Mouse (Mus musculus): ENCODE results near the gene Gm21885. TPM values are rescaled to one million over a fixed set of nuclear protein-coding genes. Genes with fewer than 3 reads are reported as not detected.

The Gm21885 gene
- polyA plus RNA-seq (2014; fragmentation: Nextera tagmentation; extraction: Ambion mirVana): 0.43 TPM in 1 of 2 replicates, not detected in the other

DNA sequence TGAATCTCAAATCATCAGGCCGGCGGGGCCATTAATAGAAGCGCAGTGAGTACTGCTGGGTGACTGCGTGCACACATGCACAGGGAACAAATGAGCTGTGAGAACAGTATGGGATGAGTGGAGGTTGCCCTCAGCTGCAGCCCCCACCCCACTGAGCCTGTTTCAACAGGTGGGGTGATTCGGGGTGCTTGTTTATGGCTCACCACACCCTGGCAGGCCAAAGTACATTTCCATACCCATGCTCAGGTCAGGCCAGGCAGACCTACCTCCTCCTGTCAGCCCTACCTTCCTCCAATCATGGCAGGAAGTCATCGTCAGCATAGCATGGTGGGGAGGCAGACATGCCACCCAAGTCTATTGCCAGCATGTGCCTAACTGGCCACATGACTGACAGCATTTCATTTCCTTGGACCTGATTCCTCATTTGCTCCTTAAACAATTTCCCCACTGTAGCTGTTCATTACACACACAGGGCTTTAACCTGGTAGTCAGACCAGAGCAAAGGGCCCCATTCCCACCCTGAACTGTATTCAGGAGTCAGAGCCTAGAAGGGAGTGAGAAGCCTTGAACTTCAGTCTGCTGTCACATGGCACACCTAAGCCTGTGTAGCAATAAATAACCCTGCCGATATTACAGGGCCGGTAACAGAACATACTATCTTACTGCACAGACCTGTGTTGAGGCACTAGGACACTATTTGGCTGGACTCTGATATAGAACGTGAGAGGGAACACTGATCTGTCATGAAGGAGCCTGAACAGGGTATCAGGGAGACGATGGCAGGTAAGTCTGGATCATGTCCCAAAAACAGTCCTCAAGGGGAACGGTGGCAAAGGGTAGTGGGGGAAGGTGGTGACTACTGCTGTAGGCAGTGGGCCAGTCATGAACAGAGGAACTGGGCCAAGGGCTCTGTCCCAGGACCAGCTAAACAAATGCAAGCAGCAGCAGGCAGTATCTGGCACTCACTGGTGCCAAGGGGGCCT lies at the start of gene Gm21885:
Gene Gm21885, plus strand, starts transcription at position 675 of the 983 bp plus-strand sequence.
- Histone ChIP-seq H3K4me1 (ENCODE audit: control insufficient read depth, insufficient read depth, low read length) (peaks cover 3% of the 10 kb centered on the region), H3K36me3 (ENCODE audit: control insufficient read depth, insufficient read depth, low read length) (no peaks in the 10 kb centered on the region), H3K9ac (ENCODE audit: low read length) (no peak within 1 kb of the TSS), H3K27me3 (ENCODE audit: control insufficient read depth, insufficient read depth, low read length) (no peaks in the 10 kb centered on the region), H3K27ac (ENCODE audit: low read depth, low read length) (no peak within 1 kb of the TSS), H3K9me3 (ENCODE audit: control insufficient read depth, low read length) (no peaks in the 10 kb centered on the region), H3K4me2 (ENCODE audit: low read depth) (no peak within 1 kb of the TSS), H3K4me3 (ENCODE audit: low read depth, low read length) (no peak within 1 kb of the TSS)
- DNase-seq (ENCODE audit: low spot score) (no peak), ATAC-seq (ENCODE audit: insufficient read depth, low FRiP score, low TSS enrichment) (no peak)
- WGBS: 89% methylated on average over 11 of the region's 11 CpGs

DNA sequence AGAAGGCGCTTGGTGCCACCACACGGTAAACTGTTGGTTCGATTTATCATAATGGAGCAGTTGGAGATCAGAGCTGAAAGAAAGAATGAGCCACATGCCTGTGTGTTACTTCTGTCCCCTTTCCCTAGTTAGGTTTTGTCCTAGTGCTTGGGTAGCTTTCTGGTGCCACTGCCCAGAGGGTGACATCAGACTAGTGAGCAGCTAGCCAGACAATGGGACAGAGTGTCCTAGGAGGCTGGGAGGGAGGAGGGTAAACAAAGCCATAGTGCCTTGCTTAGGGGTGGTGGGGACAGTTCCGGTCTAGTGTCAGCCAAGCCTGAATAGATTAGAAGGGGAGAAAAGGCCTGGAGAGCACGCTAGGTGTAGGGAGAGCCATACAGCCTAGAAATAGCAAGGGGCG lies 48.3 kb upstream of the Gm21885 start:
- DNase-seq (ENCODE audit: low spot score): no peak
- H3K27ac ChIP-seq (ENCODE audit: low read depth, low read length): no peak overlapping the region

GRCm38 (mm10) chr11:94234380-94234779 lies 47.3 kb upstream of the Gm21885 start:
- H3K4me1 ChIP-seq (ENCODE audit: control insufficient read depth, insufficient read depth, low read length): no peaks in the 10 kb centered on the region
- WGBS: 92% methylated on average over 12 of the region's 12 CpGs
- H3K27ac ChIP-seq (ENCODE audit: low read depth, low read length): no peak overlapping the region
- ATAC-seq (ENCODE audit: insufficient read depth, low FRiP score, low TSS enrichment): no peak
- no peak overlapping the region for H3K4me3 ChIP-seq (ENCODE audit: low read depth, low read length)
- no peak overlapping the region for H3K9ac ChIP-seq (ENCODE audit: low read length)
- no peak for DNase-seq (ENCODE audit: low spot score)
- H3K36me3 ChIP-seq (ENCODE audit: control insufficient read depth, insufficient read depth, low read length): no peaks in the 10 kb centered on the region
- no peak overlapping the region for H3K4me2 ChIP-seq (ENCODE audit: low read depth)
- no peaks in the 10 kb centered on the region for H3K27me3 ChIP-seq (ENCODE audit: control insufficient read depth, insufficient read depth, low read length)
- H3K9me3 ChIP-seq (ENCODE audit: control insufficient read depth, low read length): no peaks in the 10 kb centered on the region

More for the DNA sequence above, 48.3 kb upstream of the Gm21885 start:
- Histone ChIP-seq H3K36me3 (ENCODE audit: control insufficient read depth, insufficient read depth, low read length) (no peaks in the 10 kb centered on the region), H3K4me3 (ENCODE audit: low read depth, low read length) (no peak overlapping the region), H3K9ac (ENCODE audit: low read length) (no peak overlapping the region), H3K4me1 (ENCODE audit: control insufficient read depth, insufficient read depth, low read length) (no peaks in the 10 kb centered on the region), H3K4me2 (ENCODE audit: low read depth) (no peak overlapping the region), H3K27me3 (ENCODE audit: control insufficient read depth, insufficient read depth, low read length) (no peaks in the 10 kb centered on the region), H3K9me3 (ENCODE audit: control insufficient read depth, low read length) (no peaks in the 10 kb centered on the region)
- ATAC-seq (ENCODE audit: insufficient read depth, low FRiP score, low TSS enrichment): no peak
- 72% methylated on average over 6 of the region's 6 CpGs for WGBS

DNA sequence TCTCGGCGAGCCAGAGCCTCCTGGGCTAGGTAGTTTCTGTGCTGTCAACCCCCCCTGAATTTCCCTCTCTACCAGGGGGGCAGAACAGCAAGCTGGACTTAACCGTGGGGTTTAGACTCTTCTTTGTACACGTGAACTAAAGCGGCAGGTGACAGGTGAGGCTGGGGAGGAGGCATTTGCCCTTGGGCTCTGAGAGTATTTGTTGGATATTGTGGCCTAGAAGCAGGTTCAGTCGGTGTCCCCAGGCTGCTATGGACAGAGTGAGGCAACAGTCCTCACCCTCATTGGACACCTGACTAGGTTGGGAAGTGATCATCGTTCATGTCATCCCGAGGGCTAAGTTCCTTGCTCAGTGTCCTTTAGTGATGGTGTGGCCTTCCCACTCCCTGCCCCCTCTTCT lies 46.8 kb upstream of the Gm21885 start:
- no peaks in the 10 kb centered on the region for H3K27me3 ChIP-seq (ENCODE audit: control insufficient read depth, insufficient read depth, low read length)
- 91% methylated on average over 8 of the region's 8 CpGs for WGBS
- H3K9me3 ChIP-seq (ENCODE audit: control insufficient read depth, low read length): no peaks in the 10 kb centered on the region
- H3K36me3 ChIP-seq (ENCODE audit: control insufficient read depth, insufficient read depth, low read length): no peaks in the 10 kb centered on the region
- H3K4me1 ChIP-seq (ENCODE audit: control insufficient read depth, insufficient read depth, low read length): peaks cover 1% of the 10 kb centered on the region; the same call in 1 of the 2 replicates
- H3K27ac ChIP-seq (ENCODE audit: low read depth, low read length): no peak overlapping the region
- H3K9ac ChIP-seq (ENCODE audit: low read length): no peak overlapping the region
- ATAC-seq (ENCODE audit: insufficient read depth, low FRiP score, low TSS enrichment) (no peak), DNase-seq (ENCODE audit: low spot score) (no peak)
- H3K4me2 ChIP-seq (ENCODE audit: low read depth): no peak overlapping the region
- H3K4me3 ChIP-seq (ENCODE audit: low read depth, low read length): no peak overlapping the region

GRCm38 (mm10) chr11:94236074-94236473 lies 45.6 kb upstream of the Gm21885 start:
- peaks cover 3% of the 10 kb centered on the region; the same call in 1 of the 2 replicates for H3K4me1 ChIP-seq (ENCODE audit: control insufficient read depth, insufficient read depth, low read length)
- no peak overlapping the region for H3K27ac ChIP-seq (ENCODE audit: low read depth, low read length)
- H3K9ac ChIP-seq (ENCODE audit: low read length): no peak overlapping the region
- DNase-seq (ENCODE audit: low spot score) (peak; percentile 77), ATAC-seq (ENCODE audit: insufficient read depth, low FRiP score, low TSS enrichment) (peak; percentile 88)
- H3K36me3 ChIP-seq (ENCODE audit: control insufficient read depth, insufficient read depth, low read length): no peaks in the 10 kb centered on the region
- no peak overlapping the region for H3K4me2 ChIP-seq (ENCODE audit: low read depth)
- no peaks in the 10 kb centered on the region for H3K9me3 ChIP-seq (ENCODE audit: control insufficient read depth, low read length)
- H3K27me3 ChIP-seq (ENCODE audit: control insufficient read depth, insufficient read depth, low read length): no peaks in the 10 kb centered on the region
- no peak overlapping the region for H3K4me3 ChIP-seq (ENCODE audit: low read depth, low read length)
- WGBS: 19% methylated on average over 3 of the region's 3 CpGs

GRCm38 (mm10) chr11:94238786-94239185 lies 42.9 kb upstream of the Gm21885 start:
- WGBS: 94% methylated on average over 8 of the region's 8 CpGs
- H3K9me3 ChIP-seq (ENCODE audit: control insufficient read depth, low read length): no peaks in the 10 kb centered on the region
- no peak overlapping the region for H3K27ac ChIP-seq (ENCODE audit: low read depth, low read length)
- no peak overlapping the region for H3K9ac ChIP-seq (ENCODE audit: low read length)
- DNase-seq (ENCODE audit: low spot score) (no peak), ATAC-seq (ENCODE audit: insufficient read depth, low FRiP score, low TSS enrichment) (no peak)
- H3K36me3 ChIP-seq (ENCODE audit: control insufficient read depth, insufficient read depth, low read length): no peaks in the 10 kb centered on the region
- no peak overlapping the region for H3K4me3 ChIP-seq (ENCODE audit: low read depth, low read length)
- peaks cover 15% of the 10 kb centered on the region for H3K4me1 ChIP-seq (ENCODE audit: control insufficient read depth, insufficient read depth, low read length)
- H3K4me2 ChIP-seq (ENCODE audit: low read depth): no peak overlapping the region
- 0 out of 2 replicates have a peak, but pooled peaks cover 3% of the 10 kb centered on the region for H3K27me3 ChIP-seq (ENCODE audit: control insufficient read depth, insufficient read depth, low read length)

DNA sequence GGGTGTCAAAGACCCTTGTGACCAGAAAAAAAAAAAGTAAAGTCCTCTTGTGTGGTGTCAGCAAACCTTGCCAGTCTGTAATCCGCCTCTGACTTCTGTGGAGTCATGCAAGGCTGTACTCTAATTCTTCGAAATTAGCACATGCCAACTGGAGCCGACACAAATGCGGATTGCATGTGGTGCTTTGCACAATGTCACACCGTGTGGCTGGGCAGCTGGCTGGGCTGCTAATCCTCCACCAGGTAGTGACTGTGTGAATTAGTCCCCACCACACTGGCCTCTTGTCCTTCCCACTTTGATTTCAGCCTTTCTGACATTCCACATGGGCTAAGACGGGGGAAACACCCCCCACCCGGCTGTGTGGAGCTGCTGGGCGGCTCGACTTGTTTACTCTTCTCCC lies 42.0 kb upstream of the Gm21885 start:
- no peaks in the 10 kb centered on the region for H3K36me3 ChIP-seq (ENCODE audit: control insufficient read depth, insufficient read depth, low read length)
- H3K4me2 ChIP-seq (ENCODE audit: low read depth): no peak overlapping the region
- H3K9ac ChIP-seq (ENCODE audit: low read length): no peak overlapping the region
- H3K27ac ChIP-seq (ENCODE audit: low read depth, low read length): no peak overlapping the region
- H3K4me3 ChIP-seq (ENCODE audit: low read depth, low read length): no peak overlapping the region
- ATAC-seq (ENCODE audit: insufficient read depth, low FRiP score, low TSS enrichment): no peak
- DNase-seq (ENCODE audit: low spot score): no peak
- WGBS: 54% methylated on average over 9 of the region's 9 CpGs
- H3K4me1 ChIP-seq (ENCODE audit: control insufficient read depth, insufficient read depth, low read length): peaks cover 15% of the 10 kb centered on the region
- no peaks in the 10 kb centered on the region for H3K9me3 ChIP-seq (ENCODE audit: control insufficient read depth, low read length)
- H3K27me3 ChIP-seq (ENCODE audit: control insufficient read depth, insufficient read depth, low read length): 0 out of 2 replicates have a peak, but pooled peaks cover 3% of the 10 kb centered on the region

- peak overlapping the region; percentile 54 for H3K4me2 ChIP-seq (ENCODE audit: low read depth)
- DNase-seq (ENCODE audit: low spot score) (peak; percentile 71), ATAC-seq (ENCODE audit: insufficient read depth, low FRiP score, low TSS enrichment) (peak; percentile 45; the same call in 1 of the 2 replicates)
- 0 out of 2 replicates have a peak overlapping the region, but pooled peaks have one; percentile 27 for H3K27ac ChIP-seq (ENCODE audit: low read depth, low read length)
- 0 out of 2 replicates have a peak, but pooled peaks cover 3% of the 10 kb centered on the region for H3K27me3 ChIP-seq (ENCODE audit: control insufficient read depth, insufficient read depth, low read length)
- peak overlapping the region; percentile 44 for H3K9ac ChIP-seq (ENCODE audit: low read length)
- H3K4me3 ChIP-seq (ENCODE audit: low read depth, low read length): peak overlapping the region; percentile 19
- H3K36me3 ChIP-seq (ENCODE audit: control insufficient read depth, insufficient read depth, low read length): no peaks in the 10 kb centered on the region
- WGBS: 2% methylated on average over 29 of the region's 29 CpGs
- H3K4me1 ChIP-seq (ENCODE audit: control insufficient read depth, insufficient read depth, low read length): peaks cover 23% of the 10 kb centered on the region
- no peaks in the 10 kb centered on the region for H3K9me3 ChIP-seq (ENCODE audit: control insufficient read depth, low read length)
Observed at GRCm38 (mm10) chr11:94242760-94243421, 38.8 kb upstream of the Gm21885 start.

Measured in neural tube, embryonic 11.5 days (tissue).